In genomic region chr16:17525524-17525923, GRCm38 (mm10) we compare ENCODE assay signal across 27 mouse cellular contexts. TPM values are rescaled to one million over a fixed set of nuclear protein-coding genes. Genes with fewer than 3 reads are reported as not detected.
A peak's percentile ranks its signal among the peaks of the same experiment; 100 is the strongest.
DNase-seq lines count a peak whose midpoint lies in the region; ATAC-seq and TF ChIP-seq lines count a peak whose summit lies in the region.
"Had no signal": no experiment of that assay in that cellular context is flagged by ENCODE, and none has a peak within 500 bp of the region (broad histone marks: within the 10 kb centered on the region; RNA-seq: fewer than 3 reads in every experiment).

No protein-coding gene starts in this region.

- TF ChIP-seq POLR2A in kidney, adult 2 months (IDR thresholded peaks at IDR 0.05; ENCODE audit: low read depth, low read length): no peak
- no peak for TF ChIP-seq POLR2A in small intestine, adult 2 months (IDR thresholded peaks at IDR 0.05; ENCODE audit: low read depth, low read length)

- no peak for TF ChIP-seq CTCF in kidney, adult 2 months (conservative IDR thresholded peaks at IDR 0.05; ENCODE audit: insufficient read depth, insufficient read length, low read depth, low read length)
- no peak for TF ChIP-seq CTCF in small intestine, adult 2 months (IDR thresholded peaks at IDR 0.05; ENCODE audit: extremely low read depth, insufficient read length, insufficient replicate concordance, low read depth, low read length)

- H3K4me3 ChIP-seq in kidney, adult 2 months (ENCODE audit: insufficient read depth, low read depth, low read length): no peak overlapping the region
- no peak overlapping the region for H3K4me3 ChIP-seq in intestine, embryonic 16.5 days (ENCODE audit: low read length)
- no peak overlapping the region for H3K4me3 ChIP-seq in small intestine, adult 2 months (ENCODE audit: low read depth, low read length)
- H3K4me3 ChIP-seq: embryonic facial prominence, embryonic 12.5 days; embryonic facial prominence, embryonic 15.5 days; forebrain, embryonic 12.5 days; heart, embryonic 10.5 days; heart, embryonic 13.5 days had no signal

- peak overlapping the region; percentile 2; the same call in 1 of the 2 replicates for H3K27ac ChIP-seq in kidney, adult 2 months (ENCODE audit: insufficient read depth, low read depth, low read length)
- peak overlapping the region; percentile 25 for H3K27ac ChIP-seq in intestine, embryonic 16.5 days (ENCODE audit: low read length)
- H3K27ac ChIP-seq in small intestine, adult 2 months (ENCODE audit: insufficient read depth, low read depth, low read length): peak overlapping the region; percentile 76
- H3K27ac ChIP-seq: embryonic facial prominence, embryonic 12.5 days; embryonic facial prominence, embryonic 15.5 days; forebrain, embryonic 12.5 days; heart, embryonic 10.5 days; heart, embryonic 13.5 days; hindbrain, embryonic 14.5 days; hindbrain, postnatal 0 days had no signal

- WGBS in kidney, adult 2 months: 76% methylated on average over 3 of the region's 3 CpGs
- 85% methylated on average over 3 of the region's 3 CpGs for WGBS in intestine, embryonic 16.5 days
- WGBS in small intestine, adult 2 months: 79% methylated on average over 3 of the region's 3 CpGs

- ATAC-seq in intestine, embryonic 16.5 days: no peak
- ATAC-seq: forebrain, embryonic 16.5 days; hindbrain, postnatal 0 days; inflammation-experienced regulatory T-cells, adult 6 months; Patski had no signal

- H3K9me3 ChIP-seq in intestine, embryonic 16.5 days (ENCODE audit: control insufficient read depth, low read length): no peaks in the 10 kb centered on the region
- H3K9me3 ChIP-seq: embryonic facial prominence, embryonic 12.5 days; embryonic facial prominence, embryonic 15.5 days; forebrain, embryonic 12.5 days; G1E; heart, embryonic 10.5 days; heart, embryonic 13.5 days had no signal

- no peak overlapping the region for H3K4me2 ChIP-seq in intestine, embryonic 16.5 days (ENCODE audit: low read depth, low read length)
- H3K4me2 ChIP-seq: embryonic facial prominence, embryonic 12.5 days; embryonic facial prominence, embryonic 15.5 days; forebrain, embryonic 12.5 days; heart, embryonic 13.5 days; hindbrain, embryonic 14.5 days had no signal

- H3K36me3 ChIP-seq in kidney, adult 2 months (ENCODE audit: control insufficient read depth, insufficient read depth, low read length): peaks cover 6% of the 10 kb centered on the region; the same call in 1 of the 2 replicates
- peaks cover 49% of the 10 kb centered on the region for H3K36me3 ChIP-seq in intestine, embryonic 16.5 days (ENCODE audit: control insufficient read depth, insufficient read depth, low read length)
- peaks cover 66% of the 10 kb centered on the region for H3K36me3 ChIP-seq in small intestine, adult 2 months (ENCODE audit: control insufficient read depth, insufficient read depth, low read length)

- peak; percentile 4 for DNase-seq in cerebellum, adult 9-10 months
- DNase-seq in cerebellum, postnatal 25 days: no peak
- DNase-seq in kidney, adult 2 months: no peak
- no peak for DNase-seq in kidney, adult 18-20 months
- no peak for DNase-seq in ovary, postnatal 36 days (ENCODE audit: low spot score)
- DNase-seq: adrenal gland, postnatal 10 days; adrenal gland, postnatal 36 days; B cell, adult 2 months; cerebellum, postnatal 14 days; gastrocnemius, postnatal 14 days; heart, adult 18-20 months; heart, postnatal 14 days; heart, postnatal 4 days had no signal

- H3K9ac ChIP-seq in intestine, embryonic 16.5 days (ENCODE audit: low read depth, low read length): no peak overlapping the region
- H3K9ac ChIP-seq: embryonic facial prominence, embryonic 12.5 days; embryonic facial prominence, embryonic 15.5 days; forebrain, embryonic 12.5 days; heart, embryonic 13.5 days; hindbrain, embryonic 14.5 days had no signal

- no peaks in the 10 kb centered on the region for H3K27me3 ChIP-seq in kidney, adult 2 months (replicated peaks; ENCODE audit: control insufficient read depth, insufficient read depth, low read length)
- no peaks in the 10 kb centered on the region for H3K27me3 ChIP-seq in intestine, embryonic 16.5 days (replicated peaks; ENCODE audit: control insufficient read depth, insufficient read depth, low read length)
- no peaks in the 10 kb centered on the region for H3K27me3 ChIP-seq in small intestine, adult 2 months (ENCODE audit: control insufficient read depth, insufficient read depth, low read length)
- H3K27me3 ChIP-seq: CH12.LX; embryonic facial prominence, embryonic 12.5 days; embryonic facial prominence, embryonic 15.5 days; forebrain, embryonic 12.5 days; heart, embryonic 13.5 days; Patski had no signal

- H3K4me1 ChIP-seq in kidney, adult 2 months (ENCODE audit: control insufficient read depth, insufficient read depth, low read length): peaks cover 7% of the 10 kb centered on the region
- H3K4me1 ChIP-seq in intestine, embryonic 16.5 days (ENCODE audit: control insufficient read depth, insufficient read depth, low read length): peaks cover 13% of the 10 kb centered on the region
- peaks cover 12% of the 10 kb centered on the region for H3K4me1 ChIP-seq in small intestine, adult 2 months (ENCODE audit: control insufficient read depth, insufficient read depth, insufficient read length, low read length)

RNA-seq across cellular contexts. Expression of gene Thap7, which starts 5.4 kb away (rescaled TPM):
- polyA plus RNA-seq in kidney, adult 2 months (2012; rRNA removed): 103 and 115 TPM in 2 replicates
- 59.3 and 61.4 TPM in 2 replicates for polyA plus RNA-seq in intestine, embryonic 16.5 days (2015; fragmentation: Nextera tagmentation; extraction: Ambion mirVana)
- 43.1 and 88.8 TPM in 2 replicates for polyA plus RNA-seq in small intestine, adult 2 months (2012; rRNA removed)

RNA-seq across cellular contexts. Expression of gene Lztr1, which starts 17.0 kb away (rescaled TPM):
- 295 and 386 TPM in 2 replicates for polyA plus RNA-seq in kidney, adult 2 months (2012; rRNA removed)
- polyA plus RNA-seq in intestine, embryonic 16.5 days (2015; fragmentation: Nextera tagmentation; extraction: Ambion mirVana): 96.8 and 128 TPM in 2 replicates
- polyA plus RNA-seq in small intestine, adult 2 months (2012; rRNA removed): 130 and 197 TPM in 2 replicates

RNA-seq across cellular contexts. Expression of gene Lrrc74b, which starts 35.5 kb away (rescaled TPM):
- 0.05 and 0.11 TPM in 2 replicates for polyA plus RNA-seq in kidney, adult 2 months (2012; rRNA removed)
- 0.17 and 0.31 TPM in 2 replicates for polyA plus RNA-seq in intestine, embryonic 16.5 days (2015; fragmentation: Nextera tagmentation; extraction: Ambion mirVana)
- polyA plus RNA-seq in small intestine, adult 2 months (2012; rRNA removed): 0.23 TPM in 1 of 2 replicates, not detected in the other
- polyA plus RNA-seq: embryonic facial prominence, embryonic 12.5 days had no signal

RNA-seq across cellular contexts. Expression of gene Aifm3, which starts 36.1 kb away (rescaled TPM):
- polyA plus RNA-seq in kidney, adult 2 months (2012; rRNA removed): 11.7 and 14.8 TPM in 2 replicates
- 8.9 and 9.7 TPM in 2 replicates for polyA plus RNA-seq in intestine, embryonic 16.5 days (2015; fragmentation: Nextera tagmentation; extraction: Ambion mirVana)
- 0.60 and 0.67 TPM in 2 replicates for polyA plus RNA-seq in small intestine, adult 2 months (2012; rRNA removed)
- polyA plus RNA-seq: G1E; inflammation-experienced regulatory T-cells, adult 6 months had no signal

RNA-seq across cellular contexts. Expression of gene P2rx6, which starts 36.2 kb away (rescaled TPM):
- polyA plus RNA-seq in kidney, adult 2 months (2012; rRNA removed): 0.86 and 1.1 TPM in 2 replicates
- 0.48 and 1.1 TPM in 2 replicates for polyA plus RNA-seq in intestine, embryonic 16.5 days (2015; fragmentation: Nextera tagmentation; extraction: Ambion mirVana)
- 0.84 and 1.4 TPM in 2 replicates for polyA plus RNA-seq in small intestine, adult 2 months (2012; rRNA removed)
- polyA plus RNA-seq: G1E; inflammation-experienced regulatory T-cells, adult 6 months had no signal

Comparison
In these comparisons a context has a peak if more than half of its experiments do, and no peak if none do; other contexts are left out.
1. H3K27ac ChIP-seq: peak in every context shown above with its lines; median percentile 76 in small intestine, adult 2 months; 25 in intestine, embryonic 16.5 days; 2 in kidney, adult 2 months.